Mouse (Mus musculus) B cell, adult 62 days (primary cell): ENCODE data around the gene Sox2. TPM values are rescaled to one million over a fixed set of nuclear protein-coding genes. Genes with fewer than 3 reads are reported as not detected.

ENCODE experiments used
- total RNA-seq: library from RNA; stranded (reverse); gene quantifications from 4 replicates; pipeline ENCODE4 v1.2.4, GENCODE M21; 2023

The Sox2 gene
- not detected in 4 replicates for total RNA-seq

GRCm38 (mm10) chr3:34649726-34650620, at the start of gene Sox2:
Gene Sox2, plus strand, starts transcription at chr3:34650405.

